Mouse (Mus musculus) layer of hippocampus, adult 9-10 months (tissue): ENCODE data around the gene Gal3st2.
A peak's percentile ranks its signal among the peaks of the same experiment; 100 is the strongest.
"Not testable (repeated sequence)": the region's sequence is repeated elsewhere in the genome, so short reads cannot be mapped to it uniquely, and the experiment has no call there.

Source experiments
- DNase-seq: peaks from one replicate; pipeline ENCODE4 v3.0.0; 2022; ENCODE audit warnings: low spot score

The Gal3st2 gene

DNA sequence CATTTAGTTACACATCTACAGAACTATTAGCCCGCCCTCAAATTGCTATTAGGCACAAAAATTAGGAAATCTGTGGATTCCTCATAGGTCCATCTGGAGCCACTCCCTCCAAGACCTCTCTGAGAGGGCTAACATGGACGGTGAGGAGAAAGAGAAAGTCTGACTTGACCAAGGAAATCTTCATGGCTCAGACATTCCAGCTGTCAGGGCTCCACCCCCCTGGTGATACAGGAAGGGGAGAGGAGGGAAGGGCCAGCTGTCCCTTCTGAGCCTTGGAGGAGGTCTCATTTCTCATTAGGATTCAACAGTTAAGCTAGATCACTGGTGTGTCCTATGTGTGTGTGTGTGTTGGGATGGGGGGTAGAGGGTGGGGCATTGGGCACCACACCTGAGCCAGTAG is at the start of gene Gal3st2:
Gene Gal3st2 (plus strand): TSS at position 259 of the 400 bp plus-strand sequence.
- not testable (repeated sequence) for DNase-seq

DNA sequence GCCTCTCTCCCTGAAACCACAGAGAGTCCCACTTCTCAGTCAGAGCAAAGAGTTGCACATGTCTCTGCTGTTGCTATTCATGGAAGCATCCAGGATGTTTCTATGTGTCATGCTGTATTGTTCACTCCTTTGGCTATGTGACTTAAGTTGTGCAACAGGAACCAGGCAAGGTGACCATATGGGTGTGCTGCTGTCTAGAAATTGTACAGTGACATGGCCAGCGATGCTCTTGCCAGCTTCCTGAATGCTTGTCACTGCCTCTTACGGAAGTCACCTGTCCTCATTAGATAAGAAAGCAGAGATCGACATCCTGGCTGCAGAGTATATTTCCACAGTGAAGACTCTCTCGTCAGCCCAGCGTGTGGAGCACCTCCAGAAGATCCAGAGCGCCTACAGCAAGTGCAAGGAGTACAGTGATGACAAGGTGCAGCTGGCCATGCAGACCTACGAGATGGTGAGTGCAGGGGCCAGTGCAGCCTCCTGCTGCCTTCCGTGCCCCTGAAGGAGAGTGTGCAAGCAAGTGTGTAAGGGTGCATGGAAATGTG is 49.5 kb upstream of the Gal3st2 start:
- DNase-seq, result no peak

GRCm38 (mm10) chr1:93817823-93818532 is 43.1 kb upstream of the Gal3st2 start:
- no peak for DNase-seq

DNA sequence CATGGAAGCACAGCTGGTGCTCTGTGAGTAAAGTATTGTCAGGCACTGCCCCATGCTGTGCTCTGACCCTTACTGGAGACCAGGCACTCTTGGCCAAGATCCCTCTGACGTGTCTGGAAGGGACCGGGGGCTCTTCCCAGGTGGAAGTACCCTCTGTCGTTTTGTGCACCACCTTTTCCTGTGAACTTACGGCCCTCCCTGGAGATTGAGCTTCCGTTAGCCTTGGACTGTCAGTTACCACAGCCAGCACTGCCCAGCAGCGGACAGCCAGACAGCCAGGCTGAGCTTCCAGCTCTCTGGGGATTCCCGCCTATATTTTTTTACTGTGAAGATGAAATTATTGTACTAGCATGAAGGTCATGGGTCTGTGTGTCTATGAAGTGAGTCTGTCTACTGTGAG is 42.4 kb upstream of the Gal3st2 start:
- no peak for DNase-seq

DNA sequence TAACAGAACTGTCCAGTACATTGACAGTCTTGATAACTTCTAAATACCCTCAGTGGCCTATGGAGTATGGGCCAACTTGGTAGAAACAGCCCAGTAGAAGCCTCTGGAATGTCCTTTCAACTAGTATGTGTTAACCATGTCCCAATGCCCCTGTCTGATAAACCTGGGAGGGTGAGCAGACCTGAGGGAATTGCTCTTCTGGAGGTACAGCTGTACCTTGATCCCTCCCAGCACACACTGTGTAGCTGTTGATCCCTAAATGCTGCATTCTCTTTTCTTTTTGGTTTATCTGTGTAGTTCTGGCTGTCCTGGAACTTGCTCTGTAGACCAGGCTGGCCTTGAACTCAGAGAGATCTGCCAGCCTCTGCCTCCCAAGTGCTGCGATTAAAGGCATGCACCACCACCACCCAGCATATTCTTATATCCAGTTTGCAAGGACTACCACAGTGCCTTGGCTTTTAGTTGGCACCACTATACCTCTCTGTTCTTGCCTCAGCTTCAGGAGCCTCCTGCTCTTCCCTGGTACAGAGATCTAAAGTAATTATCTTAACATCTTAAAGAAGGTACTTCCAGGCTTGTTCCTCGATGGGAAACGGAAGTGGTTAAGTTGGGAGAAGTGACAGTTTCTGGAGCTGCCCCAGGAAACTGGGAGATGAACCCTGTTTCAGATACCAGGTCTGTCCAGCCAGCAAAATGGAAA is 37.2 kb upstream of the Gal3st2 start:
- DNase-seq, result no peak

GRCm38 (mm10) chr1:93824609-93825008 is 36.5 kb upstream of the Gal3st2 start, which contains the start of gene D2hgdh:
TSS of gene D2hgdh (plus strand) at chr1:93824909.
- no peak for DNase-seq

GRCm38 (mm10) chr1:93825105-93825674 is 35.9 kb upstream of the Gal3st2 start:
- DNase-seq, result peak; percentile 94

GRCm38 (mm10) chr1:93825771-93826539 is 35.2 kb upstream of the Gal3st2 start:
- no peak for DNase-seq

GRCm38 (mm10) chr1:93826540-93826835 is 34.6 kb upstream of the Gal3st2 start:
- DNase-seq, result no peak

DNA sequence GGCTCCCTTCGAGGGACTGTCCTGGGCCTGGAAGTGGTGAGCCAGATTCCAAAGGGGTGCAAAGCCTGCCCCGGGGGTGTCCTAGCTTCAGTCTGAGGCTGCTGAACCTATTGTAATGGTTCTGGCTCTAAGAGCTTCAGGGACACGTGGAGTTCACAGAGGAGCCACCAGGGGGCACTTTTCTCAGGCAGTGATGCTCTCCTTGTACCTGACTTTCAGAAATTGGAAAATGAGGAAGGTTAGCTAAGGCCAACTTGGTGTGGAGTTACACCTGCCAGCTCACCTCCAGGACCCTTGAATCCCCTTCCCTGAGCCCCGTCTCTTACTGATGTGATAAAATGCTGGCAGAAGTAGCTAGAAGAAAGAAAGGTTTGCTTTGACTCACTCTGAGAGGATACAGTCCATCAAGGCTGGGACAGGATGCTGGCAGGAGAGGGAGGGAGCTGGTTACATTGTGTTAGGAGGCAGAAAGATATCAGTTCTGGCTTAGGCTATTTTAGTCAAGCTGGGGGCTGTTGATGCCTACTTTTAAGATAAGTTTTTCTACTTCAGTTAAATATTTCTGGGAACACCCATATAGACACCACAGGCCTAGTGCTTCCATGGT is 28.2 kb upstream of the Gal3st2 start:
- DNase-seq, result not testable (repeated sequence)

- DNase-seq, result no peak
Observed at GRCm38 (mm10) chr1:93834671-93835150, 26.4 kb upstream of the Gal3st2 start.

DNA sequence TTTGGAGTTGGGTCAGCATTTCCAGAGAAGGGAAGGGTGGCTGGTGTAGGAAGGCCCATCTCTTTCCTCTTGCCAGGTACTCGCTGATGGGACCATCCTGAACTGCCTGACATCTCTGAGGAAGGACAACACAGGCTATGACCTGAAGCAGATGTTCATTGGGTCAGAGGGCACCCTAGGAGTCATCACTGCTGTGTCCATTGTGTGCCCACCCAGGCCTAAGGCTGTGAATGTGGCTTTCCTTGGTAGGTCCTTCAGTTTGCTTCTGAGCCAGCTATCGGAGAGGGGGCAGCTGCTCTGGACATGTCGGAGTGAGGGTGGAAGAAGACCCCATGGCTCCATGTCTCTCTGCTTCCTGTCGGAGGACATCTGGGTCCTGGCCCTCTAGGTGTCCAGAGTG is 25.9 kb upstream of the Gal3st2 start:
- DNase-seq, result no peak

DNA sequence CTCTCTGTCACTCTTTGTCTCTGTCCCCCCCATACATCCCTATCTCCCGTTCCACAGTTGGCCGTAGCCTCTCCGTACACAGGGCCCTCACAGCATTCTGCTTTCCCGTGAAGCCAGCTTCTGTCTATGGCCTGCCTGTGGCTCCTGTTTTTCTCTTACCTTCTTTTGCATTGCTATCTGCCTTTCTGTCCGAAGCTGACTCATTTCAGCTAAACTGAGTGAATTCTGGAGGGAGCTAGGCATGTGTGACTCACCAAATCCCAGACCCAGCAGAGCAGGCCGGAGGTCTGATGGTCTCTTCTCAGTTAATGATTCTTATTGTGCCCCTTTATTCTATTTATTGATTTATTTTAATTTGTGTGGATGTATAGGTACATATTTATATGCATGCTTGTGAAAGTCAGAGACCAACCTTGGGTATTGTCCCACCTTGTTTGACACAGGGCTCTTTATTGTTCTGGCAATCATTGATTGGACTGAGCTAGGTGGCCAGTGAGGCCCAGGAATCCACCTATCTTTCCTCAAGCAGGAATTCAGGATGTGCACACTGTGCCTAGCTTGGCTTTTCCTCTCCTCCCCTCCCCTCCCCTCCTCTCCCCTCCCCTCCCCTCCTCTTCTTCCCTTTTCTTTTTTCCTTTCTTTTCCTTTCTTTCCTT is 25.1 kb upstream of the Gal3st2 start:
- no peak for DNase-seq

DNA sequence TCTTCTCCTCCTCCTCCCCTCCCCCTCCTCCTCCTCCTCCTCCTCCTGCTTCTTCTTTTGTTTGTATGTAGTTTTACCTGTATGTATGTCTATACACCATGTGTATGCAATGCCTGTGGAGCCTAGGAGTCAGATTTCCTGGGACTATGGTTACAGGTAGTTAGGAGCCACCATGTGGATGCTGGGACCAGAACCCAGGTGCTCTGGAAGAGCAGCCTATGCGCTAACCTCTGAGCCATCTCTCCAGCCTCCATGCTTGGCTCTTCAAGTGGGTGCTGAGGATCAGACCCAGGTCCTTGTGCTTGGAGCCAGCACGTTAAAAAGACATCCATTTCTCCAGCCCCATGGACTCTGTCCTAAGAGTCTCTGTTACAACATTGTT is 24.6 kb upstream of the Gal3st2 start:
- no peak for DNase-seq

- no peak for DNase-seq
Observed at GRCm38 (mm10) chr1:93837335-93837734, 23.8 kb upstream of the Gal3st2 start.

- not testable (repeated sequence) for DNase-seq
Observed at GRCm38 (mm10) chr1:93838569-93838968, 22.5 kb upstream of the Gal3st2 start.

DNA sequence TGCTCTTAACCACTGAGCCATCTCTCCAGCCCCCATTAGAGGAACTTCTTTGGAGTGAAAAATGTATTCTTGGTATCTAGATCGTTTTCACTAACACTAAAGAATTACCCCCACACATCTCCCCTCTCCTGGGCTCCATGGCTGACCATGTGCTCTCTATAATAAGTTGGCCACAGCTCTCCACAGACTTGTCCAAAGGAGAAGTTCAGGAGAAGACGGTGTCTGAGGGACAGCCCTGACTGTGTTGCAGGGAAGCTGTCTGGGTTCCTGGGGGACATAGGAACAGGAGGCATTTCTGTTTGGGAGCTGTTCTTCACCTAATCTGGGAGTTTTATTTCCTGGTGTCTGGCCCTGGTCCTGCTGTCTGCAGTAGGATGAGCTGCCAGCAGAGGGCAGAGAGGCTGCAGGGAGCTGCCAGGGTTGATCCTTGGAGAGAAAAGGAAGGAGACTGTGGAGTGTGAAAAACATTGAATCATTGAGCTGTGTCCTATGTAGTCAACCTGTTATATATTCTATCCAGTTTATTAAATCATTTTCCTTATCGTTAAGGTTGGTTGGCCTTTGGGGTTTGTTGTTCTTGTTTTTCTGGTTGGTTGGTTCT is 15.2 kb upstream of the Gal3st2 start:
- not testable (repeated sequence) for DNase-seq

- DNase-seq, result not testable (repeated sequence)
Observed at GRCm38 (mm10) chr1:93855790-93856189, 5.3 kb upstream of the Gal3st2 start.

- DNase-seq, result peak; percentile 30
Observed at GRCm38 (mm10) chr1:93857370-93857769, 3.7 kb upstream of the Gal3st2 start.

DNA sequence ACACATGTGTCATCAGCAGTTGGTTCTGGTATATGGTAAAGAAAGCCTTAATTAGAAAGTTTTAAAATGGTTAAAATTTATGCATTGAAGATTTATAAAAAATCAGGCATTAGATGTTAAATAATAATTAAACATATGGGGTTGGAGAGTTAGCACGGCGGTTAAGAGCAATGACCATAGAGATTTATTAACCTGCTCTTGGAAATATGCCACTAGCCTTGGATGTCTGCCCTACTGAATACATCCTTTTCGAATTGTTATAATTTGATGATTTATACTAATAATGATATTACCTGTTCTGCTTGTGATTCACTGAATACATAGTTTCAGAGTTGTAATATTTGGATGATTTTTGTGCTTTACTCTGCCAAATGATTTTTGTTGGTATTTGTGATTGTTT is 3.1 kb upstream of the Gal3st2 start:
- no peak for DNase-seq

GRCm38 (mm10) chr1:93859619-93860018 is 1.5 kb upstream of the Gal3st2 start:
- DNase-seq, result no peak
